Comparison of ENCODE assay signal across 30 mouse cellular contexts in genomic region chr3:63294316-63294715, GRCm38 (mm10). TPM values are rescaled to one million over a fixed set of nuclear protein-coding genes. Genes with fewer than 3 reads are reported as not detected.
A peak's percentile ranks its signal among the peaks of the same experiment; 100 is the strongest.
DNase-seq lines count a peak whose midpoint lies in the region; ATAC-seq and TF ChIP-seq lines count a peak whose summit lies in the region.
"Had no signal": no experiment of that assay in that cellular context is flagged by ENCODE, and none has a peak within 500 bp of the region (broad histone marks: within the 10 kb centered on the region; RNA-seq: fewer than 3 reads in every experiment).

No protein-coding gene starts in this region.

- no peak overlapping the region for H3K9ac ChIP-seq in heart, embryonic 15.5 days
- H3K9ac ChIP-seq in embryonic facial prominence, embryonic 13.5 days: no peak overlapping the region
- H3K9ac ChIP-seq: liver, embryonic 13.5 days had no signal

- no peaks in the 10 kb centered on the region for H3K9me3 ChIP-seq in heart, embryonic 15.5 days (replicated peaks)
- no peaks in the 10 kb centered on the region for H3K9me3 ChIP-seq in E14TG2a.4 (ENCODE audit: low read length)
- H3K9me3 ChIP-seq in embryonic facial prominence, embryonic 13.5 days: no peaks in the 10 kb centered on the region
- H3K9me3 ChIP-seq: kidney, embryonic 15.5 days; liver, embryonic 13.5 days had no signal

- H3K4me3 ChIP-seq in heart, embryonic 15.5 days: no peak overlapping the region
- peak overlapping the region; percentile 94; the same call in 1 of the 2 replicates for H3K4me3 ChIP-seq in E14TG2a.4 (replicated peaks; ENCODE audit: low read length)
- H3K4me3 ChIP-seq in embryonic facial prominence, embryonic 13.5 days: peak overlapping the region; percentile 79
- no peak overlapping the region for H3K4me3 ChIP-seq in kidney, adult 2 months (ENCODE audit: insufficient read depth, low read depth, low read length)
- H3K4me3 ChIP-seq: liver, embryonic 13.5 days had no signal

- 68% methylated on average over 6 of the region's 6 CpGs for WGBS in heart, embryonic 15.5 days
- 70% methylated on average over 6 of the region's 6 CpGs for WGBS in embryonic facial prominence, embryonic 13.5 days
- 87% methylated on average over 6 of the region's 6 CpGs for WGBS in kidney, adult 2 months

- no peak for ATAC-seq in heart, embryonic 15.5 days (replicated peaks; ENCODE audit: insufficient number of reproducible peaks, insufficient read depth, low FRiP score, low read depth)
- ATAC-seq in embryonic facial prominence, embryonic 13.5 days (ENCODE audit: insufficient number of reproducible peaks, insufficient read depth, low FRiP score, low TSS enrichment, low read depth): no peak
- ATAC-seq: activated CD4-positive, CD25-positive, alpha-beta regulatory T cell, adult 4 months had no signal

- peak overlapping the region; percentile 100; the same call in 1 of the 2 replicates for H3K4me2 ChIP-seq in heart, embryonic 15.5 days
- H3K4me2 ChIP-seq in embryonic facial prominence, embryonic 13.5 days: peak overlapping the region; percentile 76

- H3K36me3 ChIP-seq in heart, embryonic 15.5 days: no peaks in the 10 kb centered on the region
- H3K36me3 ChIP-seq in E14TG2a.4 (ENCODE audit: insufficient read depth, low read length): no peaks in the 10 kb centered on the region
- H3K36me3 ChIP-seq in embryonic facial prominence, embryonic 13.5 days: no peaks in the 10 kb centered on the region
- H3K36me3 ChIP-seq in kidney, adult 2 months (ENCODE audit: control insufficient read depth, insufficient read depth, low read length): no peaks in the 10 kb centered on the region
- H3K36me3 ChIP-seq: kidney, embryonic 15.5 days; liver, embryonic 13.5 days had no signal

- peak; percentile 6 for DNase-seq in embryo, embryonic 10.5 days (ENCODE audit: low spot score)
- DNase-seq in embryo, embryonic 10 days (ENCODE audit: low spot score): no peak
- DNase-seq in heart, postnatal 4 days: no peak
- DNase-seq in left cerebral cortex, postnatal 25 days (ENCODE audit: low spot score in 2 of 2): no peak
- DNase-seq in kidney, adult 2 months: no peak
- DNase-seq: adrenal gland, adult 2 months; cerebellum, adult 2 months; cerebellum, postnatal 14 days; gastrocnemius, postnatal 25 days; heart, adult 11 months; kidney, adult 11 months; kidney, postnatal 25 days; left cerebral cortex, postnatal 4 days; liver, embryonic 13.5 days; lung, adult 18-20 months; lung, postnatal 10 days; midbrain, embryonic 14.5 days; right cerebral cortex, adult 18-20 months; spleen, adult 18-20 months; thymus, postnatal 14 days had no signal

- peaks cover 10% of the 10 kb centered on the region for H3K27me3 ChIP-seq in heart, embryonic 15.5 days
- H3K27me3 ChIP-seq in E14TG2a.4 (ENCODE audit: insufficient read depth, low read length): no peaks in the 10 kb centered on the region
- no peaks in the 10 kb centered on the region for H3K27me3 ChIP-seq in embryonic facial prominence, embryonic 13.5 days
- H3K27me3 ChIP-seq in kidney, adult 2 months (replicated peaks; ENCODE audit: control insufficient read depth, insufficient read depth, low read length): no peaks in the 10 kb centered on the region
- H3K27me3 ChIP-seq: CH12.LX; kidney, embryonic 15.5 days had no signal

- intact Hi-C loops in left cerebral cortex, postnatal 25 days (cut with DNase I): no loop called here

- no peak overlapping the region for H3K27ac ChIP-seq in heart, embryonic 15.5 days
- peak overlapping the region; percentile 100 for H3K27ac ChIP-seq in embryonic facial prominence, embryonic 13.5 days
- H3K27ac ChIP-seq in kidney, adult 2 months (ENCODE audit: insufficient read depth, low read depth, low read length): no peak overlapping the region
- H3K27ac ChIP-seq: hindbrain, embryonic 14.5 days; layer of hippocampus, adult 2 months; liver, embryonic 13.5 days had no signal

- no peak for TF ChIP-seq POLR2A in kidney, adult 2 months (IDR thresholded peaks at IDR 0.05; ENCODE audit: low read depth, low read length)

- TF ChIP-seq CTCF in E14TG2a.4 (conservative IDR thresholded peaks at IDR 0.05; ENCODE audit: low read length): no peak
- TF ChIP-seq CTCF in kidney, adult 2 months (conservative IDR thresholded peaks at IDR 0.05; ENCODE audit: insufficient read depth, insufficient read length, low read depth, low read length): no peak

- H3K4me1 ChIP-seq in heart, embryonic 15.5 days (replicated peaks): peaks cover 6% of the 10 kb centered on the region; the same call in 1 of the 2 replicates
- H3K4me1 ChIP-seq in E14TG2a.4 (replicated peaks; ENCODE audit: low read depth, low read length): peaks cover 40% of the 10 kb centered on the region
- peaks cover 3% of the 10 kb centered on the region; the same call in 1 of the 2 replicates for H3K4me1 ChIP-seq in embryonic facial prominence, embryonic 13.5 days
- no peaks in the 10 kb centered on the region for H3K4me1 ChIP-seq in kidney, adult 2 months (ENCODE audit: control insufficient read depth, insufficient read depth, low read length)
- H3K4me1 ChIP-seq: liver, embryonic 13.5 days had no signal

RNA-seq across cellular contexts. Expression of gene Mme, which starts 53.0 kb away (rescaled TPM):
- polyA plus RNA-seq in heart, embryonic 15.5 days (2015; fragmentation: Nextera tagmentation; extraction: Ambion mirVana): 3.2 and 3.9 TPM in 2 replicates
- 1 to 10 TPM; 3.5 to 4.2 TPM for total RNA-seq in heart, postnatal 4 days (2021)
- 67.4 and 86.1 TPM in 2 replicates for polyA plus RNA-seq in embryonic facial prominence, embryonic 13.5 days (2015; fragmentation: Nextera tagmentation; extraction: Ambion mirVana)
- 10 to 100 TPM in 1 of 2 experiments, 1 to 10 TPM in 1; 6.0 to 14.4 TPM for total RNA-seq in left cerebral cortex, postnatal 25 days (2021)
- 25.7 and 34.4 TPM in 2 replicates for polyA plus RNA-seq in kidney, adult 2 months (2012; rRNA removed)
- total RNA-seq: CH12.LX; hematopoietic stem cell, adult 5-6 weeks had no signal
- polyA plus RNA-seq: activated CD4-positive, CD25-positive, alpha-beta regulatory T cell, adult 4 months; C2C12 had no signal

Comparison
In these comparisons a context has a peak if more than half of its experiments do, and no peak if none do; other contexts are left out.
1. H3K4me3 ChIP-seq: peak in E14TG2a.4 (single experiment) and embryonic facial prominence, embryonic 13.5 days (single experiment); none in heart, embryonic 15.5 days (single experiment) and kidney, adult 2 months (single experiment).